Mouse (Mus musculus) heart, adult 2 months (tissue): Measurements from ENCODE around the gene Cubn. TPM values are rescaled to one million over a fixed set of nuclear protein-coding genes. Genes with fewer than 3 reads are reported as not detected.

Experiments
- DNase-seq, 2 experiments: peaks; one replicate each; pipeline ENCODE4 v3.0.0; 2021
- H3K27ac ChIP-seq: fragments of 200-600 bp; 2 replicates; pipeline ENCODE4 v1.8.1; 2022
- H3K27me3 ChIP-seq: fragments of 200-500 bp; 2 replicates; pipeline ENCODE4 v1.6.1; 2012; ENCODE audit warnings: mild to moderate bottlenecking, low read length, inconsistent platforms, mixed read lengths; ENCODE audit not compliant: control insufficient read depth, insufficient read depth
- H3K36me3 ChIP-seq: fragments of 200-500 bp; 2 replicates; pipeline ENCODE4 v1.6.1; 2012; ENCODE audit warnings: low read length, inconsistent platforms; ENCODE audit not compliant: control insufficient read depth, insufficient read depth
- H3K4me1 ChIP-seq: fragments of 200-500 bp; 2 replicates; pipeline ENCODE4 v1.6.1; 2011; ENCODE audit warnings: low read length; ENCODE audit not compliant: control insufficient read depth, insufficient read depth
- H3K4me3 ChIP-seq: fragments of 200-600 bp; 2 replicates; pipeline ENCODE4 v1.8.1; 2022
- H3K79me2 ChIP-seq: fragments of 200-500 bp; replicated peaks from 2 replicates; pipeline ENCODE4 v1.6.1; 2012; ENCODE audit warnings: mild to moderate bottlenecking, inconsistent platforms, low read length, moderate library complexity, mixed read lengths; ENCODE audit not compliant: control insufficient read depth, insufficient read depth
- H3K9ac ChIP-seq: fragments of 200-500 bp; 2 replicates; pipeline ENCODE4 v1.6.1; 2012; ENCODE audit warnings: low read depth, mild to moderate bottlenecking, control low read depth, inconsistent platforms, low read length, mixed read lengths
- CTCF ChIP-seq: fragments of 200-600 bp; IDR thresholded peaks from 2 replicates; pipeline ENCODE4 v1.8.1; 2022; ENCODE audit warnings: antibody characterized with exemption, mild to moderate bottlenecking, moderate library complexity
- EP300 ChIP-seq: fragments of 200-500 bp; IDR thresholded peaks from 2 replicates; pipeline ENCODE4 v1.6.1; 2011; ENCODE audit warnings: low read depth, low read length, control low read depth; ENCODE audit not compliant: insufficient read depth
- POLR2A ChIP-seq: fragments of 200-500 bp; IDR thresholded peaks from 2 replicates; pipeline ENCODE4 v1.6.1; 2011; ENCODE audit warnings: mild to moderate bottlenecking, low read depth, low read length, control low read depth; ENCODE audit not compliant: insufficient read depth
- WGBS: fragments of 180-500 bp; shearing (Covaris S2); methylation state at CpG from one replicate; pipeline ENCODE4 v1.1.7; 2018; 5-methylcytosine and 5-hydroxymethylcytosine counted together
- intact Hi-C: fragments of 180-260 bp; cut with DNase I; formaldehyde crosslinking; loops from one replicate; pipeline ENCODE4 v1.15.1; 2025
- polyA plus RNA-seq: library from polyadenylated mRNA; depleted of rRNA; stranded (reverse); fragments of >200 nt; gene quantifications from 2 replicates; pipeline ENCODE4 v1.2.3, GENCODE M21; 2012
- total RNA-seq, 2 experiments: library from RNA; stranded (reverse); gene quantifications; 2 replicates each; pipeline ENCODE4 v1.2.3; 2021

The Cubn gene
- total and polyA plus RNA-seq, 3 experiments: 0.27 to 1.1 (median 0.81) TPM

DNA sequence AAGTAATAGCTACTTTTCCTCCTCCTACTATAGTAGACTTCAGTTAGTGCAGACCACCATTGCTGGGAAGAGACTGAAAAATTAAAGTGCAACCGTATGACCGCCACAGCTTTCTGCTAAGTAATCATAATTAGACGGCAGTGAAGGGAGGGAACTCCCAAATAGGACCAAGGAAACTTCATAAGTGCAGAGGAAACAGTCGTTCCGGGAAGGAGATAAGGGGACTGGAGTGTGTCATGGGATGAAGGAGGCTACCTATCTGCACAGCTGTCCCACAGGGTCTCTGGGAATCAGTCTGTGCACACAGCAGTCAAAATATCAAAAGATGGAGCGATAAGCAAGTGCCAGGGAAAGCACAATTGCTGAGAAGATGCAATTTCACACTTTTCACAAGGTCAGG, 39.0 kb upstream of the Cubn start:
- no peak for TF ChIP-seq POLR2A
- TF ChIP-seq CTCF: no peak
- no peak for TF ChIP-seq EP300

DNA sequence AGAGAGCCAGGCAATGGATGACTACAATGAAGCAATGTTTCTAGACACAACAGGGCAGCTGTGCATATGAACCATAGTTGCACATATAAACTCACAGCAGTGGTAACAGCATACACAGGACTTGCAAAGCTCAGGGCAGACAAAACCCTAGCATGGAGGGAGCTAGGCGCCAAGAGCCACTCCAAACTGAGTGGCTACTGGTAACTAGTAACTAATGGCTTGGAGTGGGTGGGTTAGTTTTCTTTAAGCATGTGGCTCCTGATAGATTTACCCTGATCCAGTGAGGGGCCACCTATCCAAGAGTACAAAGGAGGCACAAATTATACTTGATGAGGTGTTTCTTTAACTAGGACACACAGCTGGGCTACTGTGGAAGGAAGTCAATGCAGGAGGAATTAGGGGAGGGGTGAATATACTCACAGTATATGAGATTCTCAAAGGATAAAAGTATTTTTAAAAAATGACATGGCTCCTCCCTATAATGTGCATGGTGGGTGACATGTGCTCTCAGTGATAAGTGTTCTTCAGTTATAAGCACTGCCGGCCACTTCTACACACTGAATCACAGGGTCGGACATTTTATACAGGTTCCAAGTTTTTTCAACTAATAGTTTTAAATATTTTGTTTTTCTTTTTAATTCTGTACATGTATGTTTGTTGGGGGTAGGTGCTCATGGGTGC, 37.8 kb upstream of the Cubn start:
- no peak for DNase-seq
- Histone ChIP-seq H3K27me3 (no peaks in the 10 kb centered on the region), H3K27ac (no peak overlapping the region), H3K79me2 (peaks cover 1% of the 10 kb centered on the region; the same call in 1 of the 2 replicates), H3K4me1 (peaks cover 3% of the 10 kb centered on the region), H3K36me3 (peaks cover 3% of the 10 kb centered on the region), H3K9ac (no peak overlapping the region), H3K4me3 (no peak overlapping the region)
- intact Hi-C loops: loop anchor here (10.0 kb wide), 1 partner anchor 45 kb away; the partner anchor contains the start of gene Vim
- no peak for TF ChIP-seq POLR2A
- TF ChIP-seq CTCF: no peak
- no peak for TF ChIP-seq EP300
- 95% methylated on average over 3 of the region's 3 CpGs for WGBS

More for the DNA sequence above, 39.0 kb upstream of the Cubn start:
- H3K9ac ChIP-seq: no peak overlapping the region
- no peak overlapping the region for H3K4me3 ChIP-seq
- peaks cover 3% of the 10 kb centered on the region for H3K36me3 ChIP-seq
- H3K27me3 ChIP-seq: no peaks in the 10 kb centered on the region
- intact Hi-C loops: no loop called here
- no peak overlapping the region for H3K27ac ChIP-seq
- H3K4me1 ChIP-seq: peaks cover 3% of the 10 kb centered on the region
- 41% methylated on average over 6 of the region's 6 CpGs for WGBS
- H3K79me2 ChIP-seq: peaks cover 1% of the 10 kb centered on the region; the same call in 1 of the 2 replicates
- DNase-seq: no peak

DNA sequence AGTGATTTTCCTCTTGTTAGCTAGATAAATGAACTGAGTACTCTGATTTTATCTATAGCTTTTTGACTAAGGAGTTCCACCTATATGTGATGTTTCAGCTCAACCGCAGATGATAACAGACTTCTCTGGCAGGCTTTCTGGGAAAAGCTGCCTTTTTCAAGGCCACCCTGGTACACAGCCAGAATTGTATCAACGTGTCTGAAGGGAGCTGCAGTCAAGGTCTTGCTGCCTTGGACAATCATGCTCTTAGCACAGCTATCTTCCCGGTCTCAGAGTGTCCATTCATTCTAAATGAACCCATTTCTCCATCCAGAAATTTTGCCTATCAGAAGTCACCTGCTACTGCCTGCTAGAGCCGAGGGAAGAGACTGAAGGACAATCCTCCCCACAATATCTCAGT, 35.9 kb upstream of the Cubn start:
- 31% methylated on average over 4 of the region's 4 CpGs for WGBS
- H3K27ac ChIP-seq: no peak overlapping the region
- TF ChIP-seq CTCF (no peak), POLR2A (no peak), EP300 (no peak)
- no peak overlapping the region for H3K9ac ChIP-seq
- no peak overlapping the region for H3K4me3 ChIP-seq
- H3K36me3 ChIP-seq: peaks cover 3% of the 10 kb centered on the region
- peaks cover 3% of the 10 kb centered on the region for H3K4me1 ChIP-seq
- DNase-seq: no peak
- no peaks in the 10 kb centered on the region for H3K79me2 ChIP-seq
- no peaks in the 10 kb centered on the region for H3K27me3 ChIP-seq
- intact Hi-C loops: loop anchor here (10.0 kb wide), 1 partner anchor 47 kb away; the partner anchor contains the start of gene Vim

DNA sequence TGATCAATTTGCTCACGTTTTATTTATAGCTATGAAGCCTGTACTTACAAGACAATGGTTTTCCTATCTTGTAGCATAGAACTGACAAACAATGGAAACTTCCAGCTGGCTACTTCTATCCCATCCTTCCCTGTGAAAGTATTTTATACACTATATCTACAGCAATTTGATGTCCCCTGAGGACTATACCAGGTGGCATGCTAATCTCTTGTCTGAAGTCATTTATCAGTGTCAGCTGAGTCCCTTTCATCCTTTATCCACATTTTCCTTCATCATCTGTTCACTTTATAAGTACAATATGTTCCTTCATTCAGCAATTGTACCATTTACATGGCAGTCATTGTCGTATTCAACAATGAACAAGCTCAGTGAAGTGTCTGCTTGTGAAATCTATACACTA, 35.5 kb upstream of the Cubn start:
- H3K9ac ChIP-seq: no peak overlapping the region
- H3K4me1 ChIP-seq: peaks cover 3% of the 10 kb centered on the region
- 37% methylated on average over 2 of the region's 2 CpGs for WGBS
- DNase-seq: no peak
- no peaks in the 10 kb centered on the region for H3K79me2 ChIP-seq
- H3K36me3 ChIP-seq: peaks cover 3% of the 10 kb centered on the region
- TF ChIP-seq POLR2A (no peak), EP300 (no peak), CTCF (no peak)
- intact Hi-C loops: loop anchor here (10.0 kb wide), 1 partner anchor 48 kb away; the partner anchor contains the start of gene Vim
- no peak overlapping the region; the same call in 1 of the 2 replicates for H3K27ac ChIP-seq
- no peak overlapping the region for H3K4me3 ChIP-seq
- no peaks in the 10 kb centered on the region for H3K27me3 ChIP-seq

DNA sequence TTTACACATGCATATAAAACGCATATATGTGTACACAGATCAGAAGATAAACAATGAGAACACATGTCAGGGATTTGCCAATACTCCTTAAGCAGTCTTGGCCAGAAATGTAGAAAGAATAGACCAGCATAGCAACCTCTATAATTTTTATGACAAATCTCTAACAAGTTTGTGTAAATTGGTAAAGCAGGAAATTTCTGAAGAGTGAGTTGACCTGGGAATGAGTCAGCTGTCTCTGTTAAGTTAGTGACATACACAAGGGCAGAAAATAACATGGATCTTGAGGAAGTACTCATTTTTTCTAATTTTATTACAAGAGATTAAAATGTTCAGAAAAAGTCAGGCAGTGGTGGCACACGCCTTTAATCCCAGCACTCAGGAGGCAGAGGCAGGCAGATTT, 34.6 kb upstream of the Cubn start:
- TF ChIP-seq EP300 (no peak), CTCF (no peak), POLR2A (no peak)
- intact Hi-C loops: loop anchor here (10.0 kb wide), 1 partner anchor 49 kb away; the partner anchor contains the start of gene Vim
- Histone ChIP-seq H3K36me3 (peaks cover 3% of the 10 kb centered on the region), H3K27ac (no peak overlapping the region), H3K9ac (no peak overlapping the region), H3K4me3 (no peak overlapping the region), H3K79me2 (no peaks in the 10 kb centered on the region), H3K27me3 (no peaks in the 10 kb centered on the region), H3K4me1 (peaks cover 3% of the 10 kb centered on the region)
- 82% methylated on average over 2 of the region's 2 CpGs for WGBS
- no peak for DNase-seq
